Mouse (Mus musculus) hematopoietic stem cell, adult 5-6 weeks (primary cell): ENCODE results near the gene Nutm1. TPM values are rescaled to one million over a fixed set of nuclear protein-coding genes. Genes with fewer than 3 reads are reported as not detected.
A peak's percentile ranks its signal among the peaks of the same experiment; 100 is the strongest.

Experiments used
- ATAC-seq, 2 experiments: fragments of 125-278 bp in 1 of 2; replicated peaks in 1 of 2; 2 replicates each; pipeline ENCODE4 v1.8.0; 2016 to 2017; ENCODE audit warnings: inconsistent platforms in 2 of 2, mild to moderate bottlenecking in 2 of 2, moderate number of reproducible peaks in 2 of 2, low read depth in 1 of 2, moderate TSS enrichment in 1 of 2; ENCODE audit not compliant: low FRiP score in 2 of 2, poor library complexity in 2 of 2, severe bottlenecking in 2 of 2, insufficient read depth in 1 of 2, low TSS enrichment in 1 of 2
- total RNA-seq: library from RNA; stranded (forward); fragments of 172-1452, 232-1000 nt; gene quantifications from 2 replicates; pipeline ENCODE4 v1.2.3, GENCODE M21; 2017

Nutm1 gene
- total RNA-seq, 1 experiment from 2014 or later, result not detected

- ATAC-seq, result peak; percentile 69 to 76
Measured at GRCm38 (mm10) chr2:112265448-112266241, 6.6 kb upstream of the Nutm1 start, which contains the start of gene Slc12a6. Gene Slc12a6, plus strand, starts transcription at chr2:112265825.

DNA sequence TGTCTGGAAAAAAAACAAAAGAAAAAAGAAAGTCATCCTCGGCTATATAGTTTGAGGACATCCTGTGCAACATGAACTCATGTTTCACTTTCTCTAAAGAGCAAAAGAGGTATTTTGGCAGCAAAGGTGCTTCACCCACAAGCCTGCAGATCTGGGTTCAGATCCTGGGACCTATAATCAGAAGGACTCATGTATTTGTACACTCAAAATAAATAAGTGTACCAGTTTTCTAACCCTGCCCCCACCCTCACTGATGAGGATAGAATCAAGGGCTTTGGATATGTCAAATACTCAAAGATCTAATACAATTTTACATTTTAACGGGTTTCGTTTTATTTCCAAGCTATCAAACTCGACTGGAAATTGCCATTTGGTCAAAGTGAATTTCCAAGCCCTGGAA lies 5.3 kb upstream of the Nutm1 start:
- ATAC-seq, result no peak

DNA sequence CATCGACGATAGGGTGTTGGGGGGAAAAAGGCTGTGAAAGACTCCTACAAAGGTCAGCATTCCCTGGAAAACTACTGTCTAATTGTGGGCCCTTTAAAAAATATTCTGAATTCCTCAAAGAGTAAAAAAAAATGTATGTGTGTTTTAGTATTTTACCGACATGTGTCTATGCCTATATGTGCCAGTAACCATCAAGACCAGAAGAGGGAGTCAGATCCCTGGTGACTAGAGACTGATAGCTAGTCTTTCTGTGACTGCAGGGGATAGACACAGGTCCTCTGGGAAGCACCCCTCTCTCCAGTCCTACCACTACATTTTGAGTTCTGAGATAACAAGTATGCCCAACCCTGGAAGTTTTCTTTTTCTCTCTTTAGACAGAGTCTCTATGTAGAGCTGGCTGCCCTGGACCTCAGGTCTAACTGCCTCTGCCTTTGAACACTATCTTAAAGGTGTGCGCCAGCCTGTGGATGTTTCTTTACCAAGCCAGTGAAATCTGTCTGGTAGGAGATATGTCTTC lies 3.7 kb upstream of the Nutm1 start:
- no peak for ATAC-seq

GRCm38 (mm10) chr2:112261748-112262653 lies 2.9 kb upstream of the Nutm1 start, which contains the start of gene Nop10:
Gene Nop10, plus strand, starts transcription at chr2:112261926.
- ATAC-seq, result peak; percentile 62 to 63

GRCm38 (mm10) chr2:112254675-112255515 lies 4.2 kb downstream of the Nutm1 start:
- ATAC-seq, result no peak

DNA sequence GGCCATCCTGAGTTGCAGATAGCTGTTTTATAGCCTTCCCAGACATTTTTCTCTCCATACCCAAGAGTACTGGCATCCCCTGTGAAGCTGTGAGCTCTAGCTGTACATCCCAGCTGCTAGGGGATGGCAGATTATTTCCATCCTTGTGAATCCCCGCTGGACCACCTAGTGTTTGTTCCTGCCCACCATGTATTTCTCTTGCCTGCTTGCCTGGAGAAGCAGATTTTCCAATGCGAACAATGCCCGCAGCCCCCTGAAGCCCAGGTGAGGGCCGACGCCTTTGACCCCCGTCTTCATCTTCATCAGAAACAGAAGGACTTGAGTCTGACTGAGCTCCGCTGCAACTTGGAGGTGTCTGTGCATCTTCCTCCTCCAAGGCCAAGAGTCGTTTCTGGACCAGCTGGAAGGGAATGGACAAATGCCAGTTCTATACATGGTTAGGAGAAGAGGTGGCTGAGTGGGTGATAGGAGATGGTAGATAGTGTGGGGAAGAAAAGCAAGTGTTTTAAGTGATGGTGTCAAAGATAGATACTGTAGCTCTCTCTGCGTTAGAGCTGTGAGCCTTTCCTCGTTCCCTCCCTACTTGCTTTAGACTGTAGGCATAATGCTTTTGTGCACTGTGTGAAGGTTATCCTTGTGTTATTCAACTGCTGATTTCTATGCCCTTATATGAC lies 9.2 kb downstream of the Nutm1 start:
- no peak for ATAC-seq

GRCm38 (mm10) chr2:112247323-112247722 lies 11.8 kb downstream of the Nutm1 start:
- ATAC-seq, result peak; percentile 57 to 72

DNA sequence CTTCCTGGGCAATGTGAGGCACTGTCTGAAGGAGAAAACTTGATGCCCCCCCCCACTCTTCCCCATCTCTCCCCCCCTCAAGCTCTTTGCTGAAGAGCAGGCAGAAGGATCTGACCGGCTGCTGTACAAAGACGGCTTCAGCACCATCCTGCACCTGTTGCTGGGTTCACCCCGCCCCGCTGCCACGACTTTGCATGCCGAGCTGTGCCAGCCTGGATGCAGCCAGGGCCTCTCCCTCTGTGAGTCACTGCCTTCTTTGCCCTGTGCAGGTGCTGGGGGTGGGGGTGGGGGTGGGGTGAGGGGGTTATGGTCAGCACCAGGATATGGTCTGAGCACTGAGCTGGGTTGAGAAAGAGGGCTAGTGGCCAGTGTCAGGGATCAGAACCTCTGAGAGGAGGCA lies 12.9 kb downstream of the Nutm1 start:
- no peak for ATAC-seq

GRCm38 (mm10) chr2:112245307-112245706 lies 13.8 kb downstream of the Nutm1 start:
- no peak for ATAC-seq

GRCm38 (mm10) chr2:112241787-112242186 lies 17.3 kb downstream of the Nutm1 start:
- ATAC-seq, result no peak

- ATAC-seq, result peak; percentile 30 to 38
Measured at GRCm38 (mm10) chr2:112239935-112240721, 19.0 kb downstream of the Nutm1 start.

DNA sequence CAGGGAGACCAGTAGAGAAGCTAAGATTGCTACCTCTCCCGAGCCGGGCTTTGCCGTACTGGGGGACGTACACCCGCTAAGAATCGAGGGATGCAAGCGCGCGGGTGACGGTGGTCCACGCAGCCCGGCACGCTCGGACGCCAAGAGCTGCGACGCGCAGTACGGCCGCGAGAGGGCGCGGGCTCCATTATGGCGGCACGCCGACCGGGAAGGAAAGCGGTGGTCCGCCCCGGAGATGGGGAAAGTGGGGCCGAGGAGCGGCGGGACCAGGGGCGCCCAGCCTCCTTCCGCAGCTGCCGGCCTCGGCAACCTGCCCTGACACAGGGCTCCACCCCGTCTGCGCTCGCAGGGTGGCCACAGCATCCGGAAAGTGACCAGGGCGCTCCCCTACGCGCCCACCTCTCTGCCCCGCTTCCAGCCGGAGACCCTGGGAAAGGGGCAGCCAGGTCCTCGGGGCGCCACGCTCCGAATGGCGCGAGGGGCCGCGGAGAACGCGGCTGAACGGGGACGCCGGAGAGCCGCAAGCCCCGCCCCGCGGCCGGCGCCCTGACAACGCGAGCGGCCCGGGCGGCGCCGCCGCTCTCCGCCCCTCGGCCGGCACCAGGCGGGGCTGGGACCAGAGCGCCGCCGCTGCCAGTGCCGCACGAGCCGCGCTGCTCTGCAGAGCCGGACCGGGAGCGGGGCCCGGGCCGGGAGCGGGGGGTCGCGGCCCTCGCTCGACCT lies 19.7 kb downstream of the Nutm1 start, which contains the start of gene Lpcat4:
TSS of gene Lpcat4 (plus strand) at position 257 of the 723 bp plus-strand sequence.
- peak; percentile 77 to 86 for ATAC-seq

DNA sequence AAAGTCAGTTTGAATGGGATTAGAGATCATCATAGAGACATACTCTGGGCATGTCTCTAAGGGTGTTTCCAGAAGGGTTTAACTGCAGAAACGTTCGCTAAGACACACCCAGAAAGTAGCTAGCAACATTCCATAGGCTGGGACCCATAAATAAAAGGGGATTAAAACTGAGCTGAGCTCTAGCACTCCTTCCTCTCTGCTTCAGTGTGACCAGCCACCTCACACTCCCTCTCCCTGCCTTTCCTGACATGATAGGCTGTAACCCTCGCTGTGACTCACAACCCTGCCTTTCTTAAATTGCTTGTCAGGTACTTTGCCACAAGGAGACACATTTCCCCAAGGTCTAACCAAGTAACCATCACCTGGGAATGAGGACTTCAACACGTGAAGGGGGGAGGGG lies 21.1 kb downstream of the Nutm1 start:
- ATAC-seq, result no peak

DNA sequence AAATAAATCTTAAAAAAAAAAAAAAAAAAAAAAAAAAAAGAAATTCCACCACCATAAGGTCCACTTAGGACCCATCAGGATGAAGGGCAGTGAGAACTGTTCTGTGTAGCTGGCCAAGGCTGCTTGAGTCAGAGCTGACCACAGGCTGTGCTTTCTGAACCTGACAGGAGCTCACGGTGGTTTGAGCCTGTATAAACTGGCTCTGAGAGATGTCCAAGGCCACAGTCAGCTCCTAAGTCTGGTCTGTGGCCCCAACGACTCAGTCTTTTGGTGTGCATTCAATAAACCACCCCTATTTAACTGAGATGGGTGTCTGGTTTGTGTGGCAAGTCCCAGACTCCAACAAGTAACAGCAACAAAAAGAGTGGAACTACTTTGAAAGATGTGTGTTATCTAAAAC lies 22.5 kb downstream of the Nutm1 start:
- ATAC-seq, result no peak

DNA sequence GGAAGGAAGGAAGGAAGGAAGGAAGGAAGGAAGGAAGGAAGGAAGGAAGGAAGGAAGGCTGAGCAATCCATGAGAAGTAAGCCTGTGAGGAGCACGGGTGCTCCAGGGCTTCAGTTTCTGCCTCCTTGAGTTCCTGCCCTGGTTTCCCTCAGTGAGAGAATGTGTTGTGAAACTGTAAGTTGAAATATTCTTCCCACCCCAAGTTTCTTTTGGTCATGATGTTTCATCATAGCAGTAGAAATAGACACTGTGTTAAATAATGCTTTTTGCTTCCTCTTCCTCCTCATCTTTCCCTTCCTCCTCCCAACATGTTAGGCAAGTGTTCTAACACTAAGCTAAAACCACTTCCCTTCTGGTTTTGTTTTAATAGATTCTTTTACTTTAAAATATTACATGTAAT lies 26.5 kb downstream of the Nutm1 start:
- ATAC-seq, result peak; percentile 67 to 89; a peak in 2 of 4 replicates
